Mouse (Mus musculus) liver, postnatal 0 days (tissue): ENCODE results near the gene Dysf. TPM values are rescaled to one million over a fixed set of nuclear protein-coding genes. Genes with fewer than 3 reads are reported as not detected.
A peak's percentile ranks its signal among the peaks of the same experiment; 100 is the strongest.

ENCODE experiments used
- ATAC-seq: fragments of 200-750 bp; cut with Nextera tagmentation; 2 replicates; pipeline ENCODE4 v1.8.0; 2017; ENCODE audit warnings: mild to moderate bottlenecking, moderate library complexity
- DNase-seq: peaks from one replicate; pipeline ENCODE4 v3.0.0-alpha.2; 2016
- H3K27ac ChIP-seq: fragments of 300-500 bp; sonication (generic); 2 replicates; pipeline ENCODE4 v1.5.1; 2014; ENCODE audit warnings: antibody characterized with exemption, moderate library complexity, mild to moderate bottlenecking, low read depth
- H3K27me3 ChIP-seq: fragments of 300-500 bp; sonication (generic); 2 replicates; pipeline ENCODE4 v1.6.1; 2014; ENCODE audit warnings: low read length, control low read depth, mixed read lengths; ENCODE audit not compliant: insufficient read depth
- H3K36me3 ChIP-seq: fragments of 300-500 bp; sonication (generic); replicated peaks from 2 replicates; pipeline ENCODE4 v1.6.1; 2014; ENCODE audit warnings: mild to moderate bottlenecking, control low read depth, low read length, moderate library complexity, mixed read lengths; ENCODE audit not compliant: insufficient read depth
- H3K4me1 ChIP-seq: fragments of 300-500 bp; sonication (generic); 2 replicates; pipeline ENCODE4 v1.6.1; 2014; ENCODE audit warnings: antibody characterized with exemption, mild to moderate bottlenecking, control low read depth; ENCODE audit not compliant: insufficient read depth
- H3K4me2 ChIP-seq: fragments of 300-500 bp; sonication (generic); 2 replicates; pipeline ENCODE4 v1.6.1; 2014; ENCODE audit warnings: low read depth, mild to moderate bottlenecking, low read length, moderate library complexity, mixed read lengths
- H3K4me3 ChIP-seq: fragments of 300-500 bp; sonication (generic); 2 replicates; pipeline ENCODE4 v1.5.1; 2014; ENCODE audit warnings: low read depth, low read length
- H3K9ac ChIP-seq: fragments of 300-500 bp; sonication (generic); replicated peaks from 2 replicates; pipeline ENCODE4 v1.6.1; 2014; ENCODE audit warnings: mild to moderate bottlenecking, moderate library complexity
- H3K9me3 ChIP-seq: fragments of 300-500 bp; sonication (generic); 2 replicates; pipeline ENCODE4 v1.6.1; 2016; ENCODE audit warnings: mild to moderate bottlenecking, control low read depth, low read length, mixed read lengths
- CTCF ChIP-seq: sonication (generic); IDR thresholded peaks from 2 replicates; pipeline ENCODE4 v1.5.1; 2016; ENCODE audit warnings: antibody characterized with exemption, low read depth
- EP300 ChIP-seq: IDR thresholded peaks from 2 replicates; pipeline ENCODE4 v1.6.1; 2016; ENCODE audit warnings: antibody characterized with exemption, low read depth, mild to moderate bottlenecking
- WGBS: fragments of 180-500 bp; shearing (Covaris S2); extraction: QIAGEN DNeasy Blood & Tissue Kit; methylation state at CpG from one replicate; pipeline ENCODE4 v1.1.7; 2014; ENCODE audit not compliant: insufficient replicate concordance; 5-methylcytosine and 5-hydroxymethylcytosine counted together
- polyA plus RNA-seq: library from polyadenylated mRNA; unstranded; fragments of >200 nt; fragmentation: Nextera tagmentation; extraction: Ambion mirVana; gene quantifications from 2 replicates; pipeline ENCODE4 v1.2.1, GENCODE M21; 2015

Dysf gene
- polyA plus RNA-seq, 1 experiment from 2014 or later: 2.7 TPM

DNA sequence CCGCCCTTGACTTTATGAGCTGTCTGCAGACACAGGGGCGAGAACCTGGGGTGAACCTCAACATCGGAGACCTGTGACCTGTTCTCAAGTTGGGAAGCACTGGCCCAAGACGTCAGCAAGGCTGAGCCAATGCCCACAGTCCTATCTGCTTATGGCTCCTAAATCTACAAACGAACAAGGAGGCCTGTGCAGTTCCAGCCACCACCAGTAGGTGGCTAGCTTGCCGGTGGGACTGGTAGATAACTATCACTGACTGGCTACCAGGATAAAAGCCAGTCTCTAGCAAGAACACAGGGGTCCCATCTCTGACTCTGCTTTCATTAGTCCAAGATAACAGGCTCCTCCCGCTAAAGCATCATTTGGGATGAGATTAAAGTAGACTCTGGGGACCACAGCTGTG, 86.6 kb downstream of the Dysf start:
- Histone ChIP-seq H3K9ac (no peak overlapping the region), H3K27me3 (no peaks in the 10 kb centered on the region), H3K4me3 (no peak overlapping the region), H3K4me2 (no peak overlapping the region), H3K27ac (no peak overlapping the region), H3K4me1 (no peaks in the 10 kb centered on the region), H3K36me3 (no peaks in the 10 kb centered on the region), H3K9me3 (no peaks in the 10 kb centered on the region)
- TF ChIP-seq CTCF (peak; percentile 85), EP300 (no peak)
- ATAC-seq (no peak), DNase-seq (peak; percentile 77)
- 23% methylated on average over 7 of the region's 7 CpGs for WGBS

DNA sequence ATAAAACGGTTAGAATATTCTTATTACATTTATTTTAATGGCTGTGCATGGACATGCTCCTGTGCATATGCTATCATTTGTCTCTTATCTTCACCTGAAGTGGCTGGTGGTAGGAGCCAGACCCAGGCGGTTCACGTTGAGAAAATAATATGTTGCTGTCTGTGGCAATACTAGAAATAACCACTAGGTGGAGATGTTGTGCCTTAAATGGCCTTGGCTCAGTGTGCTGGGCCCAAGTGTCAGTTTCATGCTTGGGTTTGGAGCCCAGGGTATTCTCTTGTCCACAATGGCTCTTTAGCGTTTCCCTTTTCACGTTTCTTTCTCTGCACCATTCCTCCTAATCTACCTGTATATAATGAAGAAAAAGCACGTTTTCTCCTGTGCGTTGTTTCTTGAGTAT, 87.5 kb downstream of the Dysf start:
- Histone ChIP-seq H3K27me3 (no peaks in the 10 kb centered on the region), H3K4me3 (no peak overlapping the region), H3K4me2 (no peak overlapping the region), H3K9me3 (no peaks in the 10 kb centered on the region), H3K36me3 (no peaks in the 10 kb centered on the region), H3K27ac (no peak overlapping the region), H3K4me1 (no peaks in the 10 kb centered on the region), H3K9ac (no peak overlapping the region)
- no peak for ATAC-seq
- WGBS: 16% methylated on average over 7 of the region's 7 CpGs
- peak; percentile 40 for DNase-seq
- TF ChIP-seq CTCF (peak; percentile 90), EP300 (no peak)

GRCm38 (mm10) chr6:84102002-84102401, 93.6 kb downstream of the Dysf start:
- H3K9ac ChIP-seq: no peak overlapping the region
- no peaks in the 10 kb centered on the region for H3K36me3 ChIP-seq
- H3K4me2 ChIP-seq: no peak overlapping the region
- no peak overlapping the region for H3K4me3 ChIP-seq
- no peak for DNase-seq
- WGBS: 46% methylated on average over 15 of the region's 15 CpGs
- H3K27me3 ChIP-seq: peaks cover 25% of the 10 kb centered on the region
- ATAC-seq: no peak
- no peaks in the 10 kb centered on the region for H3K9me3 ChIP-seq
- no peaks in the 10 kb centered on the region for H3K4me1 ChIP-seq
- TF ChIP-seq EP300: no peak
- no peak for TF ChIP-seq CTCF
- H3K27ac ChIP-seq: no peak overlapping the region

- Histone ChIP-seq H3K27me3 (peaks cover 32% of the 10 kb centered on the region), H3K27ac (no peak overlapping the region), H3K4me1 (no peaks in the 10 kb centered on the region), H3K9me3 (no peaks in the 10 kb centered on the region), H3K4me2 (peak overlapping the region; percentile 15; the same call in 1 of the 2 replicates), H3K36me3 (no peaks in the 10 kb centered on the region), H3K9ac (no peak overlapping the region), H3K4me3 (no peak overlapping the region)
- WGBS: 6% methylated on average over 40 of the region's 40 CpGs
- TF ChIP-seq CTCF: no peak
- no peak for TF ChIP-seq EP300
- no peak for DNase-seq
- ATAC-seq: no peak
These were observed 97.0 kb downstream of the Dysf start for GRCm38 (mm10) chr6:84105148-84106022.

DNA sequence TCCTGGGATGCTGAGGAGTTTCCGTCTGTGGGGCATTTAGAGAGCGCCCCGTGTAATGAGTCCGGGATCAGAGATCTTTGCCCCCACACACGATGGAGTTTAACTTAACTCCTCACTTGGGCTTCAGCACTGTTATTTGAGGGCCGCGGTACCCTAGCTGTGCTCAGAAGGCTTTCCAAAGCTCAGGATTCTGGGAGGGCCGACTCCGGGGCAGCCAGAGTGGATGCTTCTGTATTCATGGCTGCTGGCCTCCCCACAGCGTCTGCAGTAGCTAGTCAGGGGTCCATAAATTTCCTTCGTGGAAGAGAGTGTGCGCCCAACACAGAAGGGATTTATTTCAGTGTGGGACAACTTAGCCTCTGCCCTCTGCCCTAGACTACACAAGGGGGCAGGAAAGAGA, 97.7 kb downstream of the Dysf start:
- H3K9me3 ChIP-seq: no peaks in the 10 kb centered on the region
- ATAC-seq: no peak
- no peak overlapping the region for H3K9ac ChIP-seq
- H3K27ac ChIP-seq: no peak overlapping the region
- no peak for TF ChIP-seq EP300
- TF ChIP-seq CTCF: no peak
- no peaks in the 10 kb centered on the region for H3K4me1 ChIP-seq
- H3K4me3 ChIP-seq: no peak overlapping the region
- no peak for DNase-seq
- H3K4me2 ChIP-seq: no peak overlapping the region
- H3K27me3 ChIP-seq: peaks cover 32% of the 10 kb centered on the region
- WGBS: 29% methylated on average over 12 of the region's 12 CpGs
- H3K36me3 ChIP-seq: no peaks in the 10 kb centered on the region

DNA sequence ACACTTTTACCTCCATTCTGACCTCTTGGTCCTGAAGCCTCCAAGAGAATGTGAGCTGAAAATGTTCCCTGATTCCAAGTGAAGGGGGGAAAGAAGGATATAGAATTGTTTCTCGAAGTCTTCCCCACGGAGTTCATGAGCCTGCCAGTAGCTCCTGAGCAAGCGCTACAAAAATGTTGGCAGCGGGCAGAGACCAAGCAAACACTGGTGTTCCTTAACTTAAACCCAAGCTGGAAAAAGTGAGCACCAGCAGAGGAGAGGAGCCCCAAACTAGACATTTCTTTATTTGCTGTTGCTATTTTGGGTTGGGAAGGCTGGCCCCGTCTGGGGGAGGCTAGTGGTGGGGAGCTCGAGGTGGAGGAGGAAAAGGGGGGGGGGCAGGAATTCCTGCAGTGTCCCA, 102.0 kb downstream of the Dysf start:
- WGBS: 60% methylated on average over 6 of the region's 6 CpGs
- peaks cover 17% of the 10 kb centered on the region for H3K27me3 ChIP-seq
- no peaks in the 10 kb centered on the region for H3K36me3 ChIP-seq
- H3K9ac ChIP-seq: no peak overlapping the region
- H3K4me1 ChIP-seq: no peaks in the 10 kb centered on the region
- DNase-seq (no peak), ATAC-seq (no peak)
- H3K4me3 ChIP-seq: no peak overlapping the region
- TF ChIP-seq CTCF (no peak), EP300 (no peak)
- no peak overlapping the region for H3K27ac ChIP-seq
- no peak overlapping the region for H3K4me2 ChIP-seq
- no peaks in the 10 kb centered on the region for H3K9me3 ChIP-seq
